Mouse (Mus musculus) cerebellum, adult 11-12 months (tissue): ENCODE results near the gene Sucnr1.
"Not testable (repeated sequence)": the region's sequence is repeated elsewhere in the genome, so short reads cannot be mapped to it uniquely, and the experiment has no call there.

Experiments
- DNase-seq: peaks from one replicate; pipeline ENCODE4 v3.0.0; 2022

Sucnr1 gene

DNA sequence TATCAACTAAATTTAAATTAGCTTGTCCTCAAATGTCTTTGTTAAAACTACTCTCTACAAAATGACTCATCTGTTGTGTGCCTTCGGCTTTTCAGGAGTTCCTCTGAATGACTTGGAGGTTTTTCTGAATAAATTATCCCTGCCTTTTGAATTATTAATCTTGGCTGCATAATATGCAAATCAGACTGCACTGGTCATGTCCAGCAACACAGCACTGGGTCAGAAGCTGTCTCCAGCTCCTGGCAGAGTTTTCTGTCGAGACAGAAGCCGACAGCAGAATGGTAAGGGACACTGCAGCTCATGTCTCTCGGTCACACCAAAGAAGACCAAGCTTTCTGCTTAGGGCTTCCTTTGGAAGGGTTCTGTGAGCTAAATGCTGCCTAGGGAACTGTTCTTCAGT lies at the start of gene Sucnr1:
Gene Sucnr1, plus strand, starts transcription at position 222 of the 400 bp plus-strand sequence.
- DNase-seq = no peak

DNA sequence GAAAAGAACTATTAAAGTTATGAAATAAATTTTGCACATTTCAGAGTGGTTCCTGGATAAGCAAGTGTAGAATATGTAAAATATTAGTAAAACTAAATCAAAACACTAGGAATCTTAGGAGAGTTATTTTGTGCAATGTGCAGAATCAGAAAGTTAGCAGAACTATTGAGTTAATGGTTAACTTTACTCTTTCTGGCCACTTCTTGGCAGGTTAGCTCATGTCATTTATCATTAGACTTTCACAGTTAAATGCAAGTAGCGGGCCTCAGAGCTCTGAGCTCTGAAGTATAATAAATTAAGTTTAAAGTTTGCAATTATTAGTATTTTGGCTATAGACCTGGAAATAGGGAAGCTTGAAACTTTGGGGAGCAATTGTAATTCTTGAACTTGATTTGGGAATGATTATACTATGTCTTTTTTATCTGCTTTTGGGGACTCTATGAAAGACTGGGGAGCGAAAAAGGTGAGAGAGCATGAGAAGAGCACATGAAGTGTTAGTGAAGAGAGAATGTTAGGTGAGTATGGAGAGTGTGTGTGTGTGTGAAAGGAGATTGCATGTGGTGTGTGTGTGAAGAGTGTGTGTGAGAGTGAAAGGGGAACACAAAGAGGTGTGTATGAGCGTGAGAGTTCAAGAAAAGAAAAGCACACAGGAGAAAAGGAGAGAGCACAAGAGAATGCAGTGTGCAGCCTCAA lies 35.3 kb upstream of the Sucnr1 start:
- no peak for DNase-seq

DNA sequence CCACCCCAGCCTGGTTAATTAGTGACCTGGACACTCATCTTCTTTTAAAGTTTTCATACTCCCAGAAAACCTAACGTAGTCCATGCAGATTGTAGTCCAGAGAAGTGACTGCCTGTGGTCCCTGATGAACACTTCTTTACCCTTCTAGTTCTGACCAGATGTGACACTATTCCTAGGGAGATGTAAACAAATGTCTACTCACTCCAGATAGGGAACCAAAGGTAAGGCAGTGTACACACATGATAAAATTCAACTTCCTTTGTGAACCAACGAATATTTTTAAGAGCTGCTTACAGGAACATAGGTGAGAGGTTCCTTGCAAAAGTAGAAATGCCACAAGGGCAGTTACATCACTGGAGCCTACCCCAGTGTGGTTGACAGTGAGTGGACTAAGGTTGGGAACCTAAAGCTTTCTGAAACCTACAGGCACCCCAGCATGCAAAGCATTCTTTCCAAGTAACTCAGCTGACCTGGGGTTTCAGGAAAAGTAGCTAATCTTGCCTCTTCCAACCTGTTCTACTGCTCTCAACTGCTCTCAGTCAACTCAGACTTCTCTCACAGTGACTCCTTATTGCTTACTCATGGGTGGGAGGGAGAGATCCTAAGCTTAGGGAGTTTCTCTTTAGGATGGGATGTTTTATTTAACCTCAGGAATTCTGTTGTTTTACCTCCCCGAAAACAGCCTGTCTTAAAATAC lies 28.3 kb upstream of the Sucnr1 start:
- no peak for DNase-seq

DNA sequence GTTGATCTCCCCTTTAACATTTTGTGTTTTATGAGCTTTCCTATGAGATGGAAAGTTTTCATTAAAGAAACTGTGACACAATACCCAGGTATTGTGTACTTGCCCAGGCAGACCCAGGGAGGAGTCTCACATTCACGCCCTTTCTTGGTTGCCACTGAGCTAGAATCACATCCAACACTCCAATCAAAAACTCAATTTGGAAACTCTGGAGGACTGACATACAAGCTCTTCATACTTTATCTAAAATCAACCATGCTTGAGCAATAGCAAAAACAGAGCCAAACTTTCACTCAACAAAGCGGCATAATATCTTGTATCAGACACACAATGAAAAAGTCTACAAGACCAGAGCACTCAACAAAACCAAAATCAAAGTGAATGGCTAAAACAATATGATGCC lies 27.7 kb upstream of the Sucnr1 start:
- no peak for DNase-seq

DNA sequence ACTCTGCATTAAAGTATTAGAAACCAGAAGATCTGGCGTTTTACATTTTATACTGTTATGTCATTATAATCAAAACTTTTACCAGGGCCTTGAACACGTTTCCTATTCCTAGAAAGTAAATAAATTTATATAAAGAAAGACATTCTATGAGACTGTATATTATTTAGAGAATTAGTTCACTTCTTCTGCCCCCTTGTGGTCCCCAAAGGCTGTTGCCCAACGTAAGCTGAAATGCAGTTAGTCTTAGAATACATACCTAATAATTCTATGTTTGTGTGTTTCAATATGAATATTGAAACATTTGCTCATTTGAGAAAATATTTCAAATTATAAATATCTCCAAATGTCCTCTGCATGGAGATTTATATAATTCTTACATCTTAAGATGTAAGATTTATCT lies 25.2 kb upstream of the Sucnr1 start:
- no peak for DNase-seq

DNA sequence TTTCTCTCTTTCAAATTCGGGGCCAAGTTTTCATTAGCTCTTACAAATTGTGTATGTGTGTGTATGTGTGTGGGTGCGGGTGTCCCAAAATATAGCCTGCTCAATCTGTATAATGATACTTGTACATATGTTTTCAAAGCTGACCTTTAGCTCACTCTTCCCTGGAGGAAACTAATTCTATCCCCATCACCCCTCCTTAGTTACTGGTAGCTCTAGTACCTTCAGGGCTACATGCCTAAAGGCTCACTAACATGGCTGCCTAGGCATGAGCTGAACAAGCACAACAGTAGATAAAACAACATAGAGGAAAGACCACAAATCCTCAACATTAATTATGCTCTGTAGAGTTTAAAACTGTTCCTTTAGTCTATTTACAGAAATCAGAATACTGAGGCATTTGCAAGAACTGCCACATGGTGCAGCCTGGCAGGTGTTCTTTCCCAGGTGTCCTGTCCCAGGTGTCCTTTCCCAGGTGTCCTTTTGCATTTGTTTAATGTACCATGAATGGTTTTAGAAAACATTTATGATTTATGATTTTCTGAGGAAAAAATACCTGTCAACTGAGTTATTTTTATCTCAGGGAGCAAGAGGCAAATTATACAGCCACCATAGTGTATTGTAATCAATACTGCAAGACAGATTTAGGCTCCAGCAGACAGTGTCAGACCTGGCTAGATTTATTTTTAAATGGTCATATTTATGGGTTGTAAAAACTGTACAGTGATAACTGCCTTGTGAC lies 24.4 kb upstream of the Sucnr1 start:
- peak; percentile 55 for DNase-seq

DNA sequence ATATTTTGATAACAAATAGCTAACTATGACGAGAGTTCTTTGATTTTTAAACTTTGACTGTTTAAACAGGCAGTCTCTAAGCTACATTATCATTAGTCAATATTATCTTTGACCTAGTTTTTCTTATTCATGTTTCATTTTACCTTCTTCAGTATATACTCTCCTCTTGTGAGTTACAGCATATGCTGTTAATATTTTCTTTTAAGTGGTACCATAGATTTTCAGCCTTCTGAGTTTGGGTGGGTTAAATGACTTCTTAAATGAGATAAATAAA lies 23.9 kb upstream of the Sucnr1 start:
- DNase-seq = no peak

DNA sequence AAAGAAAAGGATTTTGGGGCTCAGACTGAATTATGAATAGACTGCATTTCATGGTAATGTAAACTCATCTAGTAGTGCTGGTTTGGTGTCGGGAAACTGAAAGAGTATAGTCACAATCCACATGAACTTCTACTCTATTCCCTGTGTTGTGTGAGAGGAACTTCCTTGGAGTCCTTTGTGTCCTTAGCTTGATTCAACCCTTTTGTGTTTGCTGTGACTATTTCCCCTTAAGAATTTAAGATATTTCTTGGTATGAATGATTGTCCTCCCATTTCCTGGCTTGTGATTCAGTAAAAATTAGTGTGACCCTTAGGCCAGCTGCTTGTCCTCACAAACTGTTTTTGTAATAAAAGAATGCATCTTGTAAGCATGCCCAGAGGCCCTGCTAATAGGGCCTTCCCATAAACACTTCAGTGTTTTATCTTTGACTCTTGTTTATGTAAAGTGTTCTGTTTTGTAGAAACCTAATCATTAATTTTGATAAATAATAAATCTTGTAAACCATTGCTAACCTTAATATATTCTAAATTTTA lies 2.7 kb upstream of the Sucnr1 start:
- DNase-seq = no peak

DNA sequence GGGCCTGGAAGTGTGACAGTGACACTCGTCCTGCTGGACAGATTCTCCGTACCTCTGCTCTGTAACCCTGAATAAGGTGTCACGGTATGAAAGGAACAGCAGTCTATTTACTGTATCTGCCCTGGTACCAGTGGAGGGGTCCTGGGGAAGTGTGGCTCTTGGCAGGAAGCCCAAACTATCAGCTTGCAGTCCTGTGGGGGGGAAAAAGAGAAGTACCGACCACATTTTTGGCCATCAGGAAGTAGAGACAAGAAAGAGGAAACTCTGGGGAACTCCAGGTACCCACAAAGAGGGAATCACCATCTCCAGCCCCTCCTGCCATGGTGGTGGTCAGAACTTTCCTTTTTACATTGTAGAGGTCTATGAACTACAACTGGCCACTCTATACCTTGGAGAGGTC lies 1.1 kb upstream of the Sucnr1 start:
- no peak for DNase-seq

DNA sequence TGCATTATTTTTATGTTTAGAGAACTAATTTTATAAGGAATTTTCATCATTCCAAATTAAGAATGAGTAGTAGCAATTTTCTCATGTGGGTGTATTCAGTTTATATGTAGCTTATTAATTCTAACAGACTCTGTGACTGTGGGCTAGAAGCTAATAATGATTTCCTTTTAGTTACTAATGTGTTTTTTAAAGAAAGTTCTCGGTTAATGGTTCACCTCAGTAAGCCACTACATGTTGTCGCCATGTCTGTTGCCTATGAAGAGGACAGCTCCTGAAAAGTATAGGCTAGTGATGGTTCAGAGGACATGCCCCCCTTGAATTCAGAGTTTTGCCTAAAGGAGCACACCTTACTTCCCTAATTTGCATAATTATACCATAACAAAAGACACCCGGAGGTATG lies 1.1 kb downstream of the Sucnr1 start:
- DNase-seq = no peak

DNA sequence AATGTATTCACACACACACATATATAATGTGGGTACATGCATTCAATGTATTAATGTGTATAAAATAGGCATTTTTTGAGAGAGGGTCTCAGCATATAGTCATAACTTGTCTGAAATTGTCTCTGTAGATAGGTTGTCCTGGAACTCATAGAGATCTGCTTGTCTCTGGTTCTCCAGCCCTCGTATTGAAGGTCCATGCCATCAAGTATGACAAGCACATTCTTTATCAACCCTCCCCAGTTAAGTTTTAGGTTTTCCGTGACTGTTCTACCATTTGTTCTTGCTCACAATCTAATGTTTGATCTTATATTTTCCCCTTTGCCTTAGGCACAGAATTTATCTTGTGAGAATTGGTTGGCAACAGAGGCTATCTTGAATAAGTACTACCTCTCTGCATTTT lies 4.1 kb downstream of the Sucnr1 start:
- DNase-seq = no peak

DNA sequence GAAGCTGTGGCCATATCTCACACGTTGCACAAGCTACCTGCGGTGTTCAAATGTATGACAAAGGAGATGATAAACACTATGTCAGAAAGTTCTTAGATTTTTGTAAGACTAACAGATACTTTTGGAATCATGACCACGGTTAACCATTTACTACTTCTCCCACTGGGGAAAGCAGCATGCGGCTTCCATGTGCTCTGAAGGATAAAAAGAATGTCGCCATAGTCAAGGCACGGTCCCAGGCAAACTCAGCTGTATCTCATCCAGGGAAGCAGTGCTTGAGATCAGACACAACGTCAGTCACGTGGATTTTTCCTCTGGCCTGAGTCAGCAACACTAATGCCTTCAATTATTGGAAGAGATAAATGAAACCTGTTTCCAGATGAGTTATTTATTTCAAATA lies 9.7 kb downstream of the Sucnr1 start:
- DNase-seq = no peak

DNA sequence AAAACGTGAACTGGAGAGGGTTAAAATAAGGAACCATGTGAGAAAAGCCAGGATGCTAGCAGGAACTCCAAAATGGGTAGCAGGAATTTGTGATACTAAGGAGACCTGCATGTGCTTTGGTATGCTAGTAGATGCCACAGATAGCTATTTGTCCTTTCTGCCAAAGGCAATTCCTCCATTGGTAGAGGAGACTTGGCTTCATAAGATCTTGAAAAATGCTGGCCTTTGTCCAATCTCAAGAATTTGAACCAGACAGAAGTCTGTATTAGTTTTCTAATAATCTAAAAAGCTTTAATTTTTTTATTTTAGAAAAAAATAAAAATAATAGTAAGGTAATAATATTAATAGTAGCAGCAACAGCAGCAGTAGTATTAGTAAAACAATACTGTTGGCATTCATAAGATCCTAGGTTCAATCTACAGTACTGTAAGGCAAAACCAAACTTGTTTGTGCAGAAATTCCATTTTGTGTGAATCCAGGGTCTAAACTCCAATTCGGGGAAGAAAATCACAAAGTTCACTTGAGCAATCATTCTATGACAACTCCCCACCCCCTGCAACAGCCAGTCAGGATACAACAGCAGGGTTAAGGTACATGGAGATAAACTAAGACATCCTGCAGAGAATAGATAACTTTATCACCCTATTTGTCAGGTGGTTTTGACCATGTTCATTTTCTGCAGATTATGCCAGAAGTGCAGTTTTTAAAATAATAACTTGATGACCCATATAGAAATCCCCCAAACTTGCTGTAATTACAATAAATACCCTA lies 12.9 kb downstream of the Sucnr1 start:
- DNase-seq = no peak

DNA sequence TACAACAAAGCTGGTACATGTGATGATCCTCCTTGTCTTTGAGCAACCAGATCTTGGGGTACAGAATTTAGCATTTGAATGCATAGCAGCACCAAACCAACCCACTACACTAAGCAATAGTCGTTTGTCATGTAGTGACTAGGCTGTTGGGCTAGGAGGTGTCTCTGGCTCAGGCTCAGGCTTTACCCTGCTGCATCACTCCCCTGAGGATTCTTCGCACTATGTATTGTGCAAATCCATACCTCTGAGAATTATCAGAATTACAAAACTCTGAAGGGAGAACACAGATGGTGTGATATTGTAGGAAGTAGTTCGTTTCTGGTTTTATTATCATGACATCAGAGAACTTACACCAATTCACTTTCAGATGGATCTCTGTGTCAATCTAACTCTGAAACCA lies 15.3 kb downstream of the Sucnr1 start:
- DNase-seq = no peak

DNA sequence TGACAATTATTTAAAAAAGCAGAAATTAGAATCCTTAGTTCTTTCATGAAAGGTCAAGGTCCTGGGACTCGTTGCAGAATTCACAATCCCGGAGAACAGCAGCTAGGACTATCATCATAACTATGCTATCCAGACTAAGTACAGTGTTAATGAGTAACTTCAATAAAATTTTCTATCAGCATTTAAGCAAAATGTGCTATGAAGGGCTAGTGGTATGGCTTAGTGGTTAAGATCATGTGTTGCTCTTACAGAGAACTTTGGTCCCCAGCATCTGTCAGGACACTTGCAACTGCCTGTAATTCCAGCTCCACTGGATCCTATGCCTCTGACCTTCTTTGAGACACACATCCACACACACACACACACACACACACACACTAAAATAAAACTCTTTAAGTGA lies 15.8 kb downstream of the Sucnr1 start:
- DNase-seq = no peak

DNA sequence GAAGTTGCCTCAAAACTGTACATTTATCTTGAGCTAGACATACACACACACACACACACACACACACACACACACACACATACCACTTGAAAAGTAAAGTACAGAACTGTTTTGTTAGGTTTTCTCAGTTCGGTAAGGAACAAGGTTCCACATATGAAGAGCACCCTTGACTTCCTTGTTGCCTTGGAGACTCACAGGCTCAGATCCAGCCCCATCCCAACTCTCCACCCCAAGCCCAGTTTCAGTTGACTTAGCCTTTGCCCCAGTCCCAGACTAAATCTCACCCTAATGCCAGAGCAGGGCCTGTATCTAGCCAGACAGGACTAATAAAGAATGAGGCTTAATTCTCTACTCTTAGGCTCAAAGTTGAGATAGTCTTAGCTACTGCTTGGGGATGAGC lies 16.9 kb downstream of the Sucnr1 start:
- no peak for DNase-seq

DNA sequence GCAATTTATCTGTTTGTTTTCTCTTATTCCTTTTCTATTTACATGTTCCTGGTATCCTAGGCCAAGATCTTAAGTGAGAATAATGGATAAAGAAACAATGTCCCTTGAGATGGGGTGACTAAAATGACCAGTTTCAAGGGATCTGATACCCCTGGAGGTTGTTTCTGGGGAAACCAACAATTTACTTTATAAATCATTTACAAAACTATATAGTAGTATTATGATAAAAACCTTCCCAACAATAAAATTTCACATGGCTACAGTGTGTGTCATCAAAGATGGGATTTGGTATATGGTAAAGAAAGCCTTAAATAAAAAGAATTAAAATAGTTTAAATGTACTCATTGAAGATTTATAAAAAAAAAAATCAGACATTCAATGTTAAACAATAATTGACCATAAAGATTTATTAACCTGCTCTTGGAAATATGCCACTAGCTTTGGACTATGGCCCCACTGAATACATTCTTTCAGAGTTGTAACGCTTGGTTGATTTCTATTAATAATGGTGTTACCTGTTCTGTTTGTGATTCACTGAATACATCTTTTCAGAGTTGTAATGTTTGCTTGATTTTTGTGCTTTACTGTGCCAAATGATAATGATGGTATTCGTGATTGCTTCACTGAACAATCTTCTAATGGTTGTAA lies 22.9 kb downstream of the Sucnr1 start:
- no peak for DNase-seq

DNA sequence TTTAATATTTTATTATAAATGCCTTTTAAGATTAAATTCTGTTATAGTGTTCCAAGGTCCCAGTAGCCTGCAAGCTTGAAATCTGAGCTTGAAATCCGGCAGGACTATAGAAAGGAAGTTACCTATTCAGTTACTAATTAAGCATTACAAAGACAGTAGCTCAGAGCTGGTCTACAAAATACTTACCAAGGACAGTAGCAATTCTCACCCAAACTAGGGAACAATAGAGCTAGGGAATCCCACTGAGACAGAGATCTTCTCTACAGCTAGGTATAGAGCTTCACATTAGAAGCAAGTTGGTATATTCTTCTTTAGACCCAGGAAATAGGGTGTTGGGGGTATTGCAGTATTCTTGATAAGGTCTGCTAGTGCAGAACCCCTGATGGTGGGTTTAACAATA lies 24.8 kb downstream of the Sucnr1 start:
- DNase-seq = not testable (repeated sequence)

DNA sequence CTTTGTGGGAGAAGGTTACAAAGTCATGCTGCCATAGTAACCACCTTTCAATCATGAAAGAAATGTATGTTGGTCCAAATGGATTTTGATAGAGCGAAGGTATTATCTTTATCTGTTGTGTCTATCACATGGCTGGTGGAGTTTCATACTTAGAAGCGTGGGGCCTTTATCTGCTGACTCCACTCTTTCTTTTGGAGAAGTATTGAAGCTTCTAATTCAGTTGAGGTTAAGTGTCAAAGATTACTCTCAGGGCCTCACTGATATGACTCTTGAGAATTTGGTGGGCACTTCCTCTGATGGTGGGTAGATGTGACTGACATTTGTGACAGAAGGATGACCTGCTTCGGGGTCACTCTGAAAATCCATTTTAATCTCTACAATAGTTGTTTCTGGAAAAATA lies 26.1 kb downstream of the Sucnr1 start:
- no peak for DNase-seq

DNA sequence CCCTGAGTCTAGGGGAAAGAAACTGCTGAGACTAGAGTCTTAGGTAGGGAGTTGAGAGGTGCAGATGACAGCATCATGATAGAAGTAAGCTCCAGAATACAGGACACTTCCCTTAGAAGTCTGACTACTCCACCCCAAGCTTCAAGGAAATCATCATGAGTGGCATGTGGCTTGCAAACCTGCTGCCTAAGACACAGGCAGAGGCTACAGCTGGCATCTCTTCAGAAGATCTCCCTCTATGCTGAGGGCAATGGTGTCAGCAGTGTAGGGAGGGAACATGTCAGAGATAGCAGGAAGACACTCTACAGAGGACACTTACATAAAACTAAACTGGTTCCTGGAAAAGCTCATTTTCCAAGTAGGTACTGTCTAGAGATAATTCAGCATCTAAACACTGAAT lies 27.1 kb downstream of the Sucnr1 start:
- DNase-seq = no peak

DNA sequence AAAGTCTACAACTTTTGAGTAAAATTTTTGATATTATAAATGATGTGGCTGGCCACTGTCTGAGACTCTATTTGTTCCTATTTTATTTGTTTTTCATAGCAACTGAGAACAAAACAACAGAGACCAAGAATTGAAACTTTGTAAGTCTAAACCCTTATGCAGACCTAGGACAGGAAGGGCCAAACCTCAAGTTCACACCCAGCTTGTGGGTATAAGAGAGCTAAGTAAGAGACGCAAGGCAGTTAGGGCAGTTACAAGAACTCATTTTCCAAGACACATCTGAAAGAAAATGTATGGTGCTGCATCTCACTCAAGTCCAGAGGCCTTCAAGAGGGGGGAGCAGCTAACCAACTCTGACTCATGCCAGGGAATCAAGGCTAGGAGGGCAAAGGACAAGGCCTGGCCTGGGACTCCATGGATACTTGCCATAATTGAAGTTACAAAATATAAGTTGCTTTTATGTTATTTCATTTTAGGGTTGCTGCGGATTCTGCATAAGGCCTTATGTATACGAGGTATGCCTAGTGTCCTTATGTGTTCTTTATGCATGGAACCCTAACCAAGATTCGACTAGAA lies 29.6 kb downstream of the Sucnr1 start:
- DNase-seq = no peak

DNA sequence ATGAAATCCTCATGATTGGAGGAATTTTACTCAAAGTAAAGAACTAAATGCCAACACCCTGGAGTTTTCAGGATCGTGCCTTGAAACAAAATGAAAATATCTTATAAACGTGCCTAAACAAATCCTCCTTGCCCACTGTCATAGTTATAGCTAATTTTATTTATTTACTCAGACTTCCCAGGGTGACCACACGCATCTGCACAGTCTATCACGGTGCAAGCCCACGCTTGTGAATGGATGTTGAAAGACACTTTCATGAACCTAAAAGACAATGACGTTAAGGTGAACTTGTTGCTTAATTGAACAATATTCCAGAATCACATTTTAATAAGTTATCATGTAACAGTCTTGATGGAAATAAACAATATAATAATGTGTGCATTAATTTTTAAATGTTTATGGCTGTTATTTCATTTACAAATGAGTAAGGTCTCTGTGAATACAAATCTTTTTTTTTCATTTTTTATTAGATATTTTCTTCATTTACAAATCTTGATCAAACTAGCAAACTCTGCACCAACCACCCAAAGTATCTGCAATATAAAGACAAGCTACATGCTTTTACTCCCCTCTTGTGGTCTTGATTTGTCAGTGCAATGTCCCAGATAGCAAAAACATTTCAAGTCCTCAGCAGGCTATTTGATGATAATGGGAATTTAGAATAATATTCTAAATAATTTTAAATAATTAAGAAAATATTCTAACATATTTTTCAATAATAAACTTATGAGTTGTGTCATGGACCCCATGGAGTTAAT lies 30.4 kb downstream of the Sucnr1 start:
- no peak for DNase-seq
